Mouse (Mus musculus): ENCODE results near the gene Syt3. TPM values are rescaled to one million over a fixed set of nuclear protein-coding genes. Genes with fewer than 3 reads are reported as not detected.

The Syt3 gene
- total RNA-seq, 2 experiments from 2014 or later, result 85.4 to 87.4 TPM

DNA sequence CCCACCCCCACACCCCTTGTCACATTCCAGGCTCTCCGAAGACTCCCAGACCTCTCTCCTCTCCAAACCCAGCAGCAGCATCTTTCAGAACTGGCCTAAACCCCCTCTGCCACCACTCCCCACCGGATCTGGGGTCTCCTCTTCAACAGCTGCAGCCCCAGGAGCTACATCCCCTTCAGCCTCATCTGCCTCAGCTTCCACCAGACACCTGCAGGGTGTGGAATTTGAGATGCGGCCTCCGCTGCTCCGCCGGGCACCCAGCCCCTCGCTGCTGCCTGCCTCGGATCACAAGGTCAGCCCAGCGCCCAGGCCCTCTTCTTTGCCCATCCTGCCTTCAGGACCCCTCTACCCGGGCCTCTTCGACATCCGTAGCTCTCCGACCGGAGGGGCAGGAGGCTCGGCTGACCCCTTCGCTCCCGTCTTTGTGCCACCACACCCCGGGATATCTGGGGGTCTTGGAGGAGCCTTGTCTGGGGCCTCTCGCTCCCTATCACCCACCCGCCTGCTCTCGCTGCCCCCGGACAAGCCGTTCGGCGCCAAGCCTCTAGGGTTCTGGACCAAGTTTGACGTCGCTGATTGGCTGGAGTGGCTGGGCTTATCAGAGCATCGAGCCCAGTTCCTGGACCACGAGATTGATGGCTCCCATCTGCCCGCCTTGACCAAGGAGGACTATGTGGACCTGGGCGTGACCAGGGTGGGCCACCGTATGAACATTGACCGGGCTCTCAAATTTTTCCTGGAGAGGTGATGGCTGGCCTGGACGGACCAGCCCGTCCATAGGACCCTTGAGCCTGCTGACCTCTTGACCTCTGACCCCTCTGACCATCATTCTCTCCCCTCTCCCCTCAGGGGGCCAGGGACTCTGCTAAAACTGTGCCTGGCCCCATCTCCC is 27.1 kb upstream of the Syt3 start:
- no peak for DNase-seq (ENCODE audit: low spot score in 2 of 2)

DNA sequence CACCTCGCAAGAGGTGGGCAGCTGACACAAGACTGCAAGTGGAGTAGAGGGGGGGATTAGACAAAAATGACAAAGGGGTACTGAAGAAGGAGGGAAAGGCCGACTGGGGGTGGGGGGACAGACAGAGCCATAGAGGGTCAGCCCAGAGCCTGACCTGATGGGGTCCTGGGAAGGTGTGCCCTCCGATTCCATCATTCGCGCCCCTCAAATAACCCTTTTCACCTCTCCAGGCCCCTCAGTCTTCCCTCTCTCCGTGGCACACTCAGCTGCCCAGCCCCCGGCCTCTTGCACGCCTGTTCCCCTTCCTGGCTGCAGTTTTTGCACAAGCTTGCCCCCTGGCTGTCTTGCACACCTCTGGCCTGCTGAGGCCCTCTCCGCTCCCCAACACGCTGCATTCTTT is 26.4 kb upstream of the Syt3 start:
- DNase-seq (ENCODE audit: low spot score in 2 of 2), result no peak

DNA sequence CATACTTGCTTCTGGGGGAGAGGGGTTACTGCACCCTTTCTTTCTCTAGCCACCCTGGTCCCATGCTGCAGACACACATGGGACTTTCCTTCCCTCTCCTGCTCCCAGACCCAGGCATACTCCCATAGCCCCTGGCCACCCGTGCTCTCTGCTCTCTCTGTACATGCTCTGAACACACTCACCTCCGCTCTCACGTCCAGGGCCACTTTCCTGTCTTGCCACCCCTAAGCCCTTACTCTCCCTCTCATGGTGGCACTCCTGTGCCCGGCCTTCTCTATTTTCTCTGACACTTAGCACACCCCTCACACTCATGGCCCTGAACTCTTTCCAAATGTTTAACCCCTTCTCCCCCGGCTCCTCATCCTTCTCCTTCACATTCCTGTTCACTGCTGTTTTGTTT is 25.9 kb upstream of the Syt3 start:
- no peak for DNase-seq (ENCODE audit: low spot score in 2 of 2)

DNA sequence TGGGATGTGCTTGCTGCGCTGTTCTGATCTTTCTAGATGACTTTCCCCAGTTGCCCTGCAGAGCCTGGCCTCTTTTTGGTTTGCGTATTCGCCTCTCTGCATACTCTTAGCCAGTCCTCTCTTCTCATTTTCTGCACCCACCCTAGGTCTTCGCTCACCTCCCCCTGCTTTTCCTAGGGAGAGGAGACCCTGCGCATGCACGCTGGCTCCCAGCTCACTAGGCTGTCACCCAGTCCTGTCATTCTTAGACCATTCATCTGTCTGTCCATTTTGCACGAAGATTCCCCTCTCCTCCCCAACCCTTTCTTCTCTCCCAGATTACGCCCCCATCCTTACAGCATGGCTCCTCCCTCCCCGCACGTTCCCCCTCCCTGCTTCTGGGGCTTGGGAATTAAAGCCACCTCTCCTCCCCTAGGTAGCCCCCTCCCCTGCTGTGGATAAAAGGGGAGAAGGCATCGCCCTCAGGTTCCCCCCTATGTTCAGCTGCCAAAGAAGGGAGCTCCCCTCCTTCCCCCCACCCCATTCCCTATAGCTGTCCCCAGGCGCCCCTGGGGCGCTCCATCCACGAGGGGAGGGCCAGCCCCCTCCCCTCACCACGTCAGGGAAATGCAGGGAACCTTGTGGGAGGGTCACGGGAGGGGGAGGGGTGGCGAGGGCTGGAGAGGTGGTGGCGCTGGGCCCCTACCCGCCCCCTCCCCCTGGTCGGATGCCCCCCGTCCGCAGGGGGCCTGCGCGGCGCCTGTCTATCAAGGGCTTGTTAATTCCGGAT is 24.8 kb upstream of the Syt3 start:
- no peak for DNase-seq (ENCODE audit: low spot score in 2 of 2)

DNA sequence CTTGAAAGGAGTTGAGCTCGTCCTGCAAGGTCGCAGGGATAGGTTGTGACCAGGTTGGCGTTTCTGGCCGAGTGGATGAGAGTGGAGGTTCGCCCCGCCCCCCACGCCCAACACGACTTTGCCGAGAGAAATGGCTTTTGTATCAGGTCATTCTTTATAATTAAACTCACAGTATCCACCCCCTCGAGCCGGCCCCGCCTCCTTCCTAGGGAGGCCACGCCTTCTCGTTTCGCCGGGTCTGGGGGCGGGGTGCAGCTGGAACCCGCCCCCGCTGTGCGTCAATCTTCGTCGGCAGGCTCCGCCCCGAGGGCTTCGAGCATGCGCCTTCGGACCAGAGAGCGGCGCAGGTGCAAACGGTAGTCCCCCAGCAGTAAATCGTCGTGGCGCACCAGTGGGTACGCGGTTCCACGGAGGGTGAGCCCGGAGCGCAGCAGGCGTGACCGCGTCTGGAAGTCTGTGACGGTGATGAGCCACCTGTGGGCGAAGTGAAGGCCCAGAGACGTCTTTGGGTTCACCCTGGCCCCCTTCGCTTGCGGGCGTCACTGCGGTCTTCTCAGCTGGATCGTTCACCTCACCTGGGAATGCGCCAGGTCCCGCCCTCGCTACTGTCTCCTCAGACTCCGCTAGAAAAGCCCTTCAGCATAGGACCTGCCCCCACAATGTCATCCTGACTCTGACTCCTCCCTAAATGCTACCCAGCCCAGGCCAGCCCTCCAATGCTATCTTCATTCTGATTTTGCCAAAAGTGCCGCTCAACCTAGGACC is 23.8 kb upstream of the Syt3 start:
- DNase-seq (ENCODE audit: low spot score in 2 of 2), result peak; percentile 97

DNA sequence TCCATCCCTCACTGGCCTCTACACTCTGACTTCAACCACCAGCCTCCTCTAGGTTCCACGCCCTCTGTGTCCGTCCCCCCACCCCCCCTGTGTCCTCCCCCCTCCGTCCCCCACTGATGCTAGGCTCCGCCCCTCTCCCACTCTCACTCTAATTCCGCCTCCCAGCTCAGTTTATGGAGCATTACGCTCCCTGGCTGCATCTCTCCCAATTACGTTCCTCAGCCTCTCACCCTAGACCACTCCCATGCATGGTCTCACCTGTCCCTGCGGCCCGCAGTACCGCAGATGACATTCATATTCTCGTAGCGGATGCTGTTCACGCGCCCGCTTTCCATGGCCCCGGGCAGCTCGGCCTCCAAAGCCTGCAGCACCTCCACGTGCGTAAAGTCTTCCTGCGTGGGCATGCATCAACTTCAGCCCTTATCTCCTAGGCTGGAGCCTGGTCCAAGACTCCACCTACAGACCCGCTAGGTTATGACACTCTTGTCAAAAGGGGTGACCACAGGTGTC is 23.1 kb upstream of the Syt3 start:
- DNase-seq (ENCODE audit: low spot score in 2 of 2), result peak in 1 of 2 experiments; percentile 46

DNA sequence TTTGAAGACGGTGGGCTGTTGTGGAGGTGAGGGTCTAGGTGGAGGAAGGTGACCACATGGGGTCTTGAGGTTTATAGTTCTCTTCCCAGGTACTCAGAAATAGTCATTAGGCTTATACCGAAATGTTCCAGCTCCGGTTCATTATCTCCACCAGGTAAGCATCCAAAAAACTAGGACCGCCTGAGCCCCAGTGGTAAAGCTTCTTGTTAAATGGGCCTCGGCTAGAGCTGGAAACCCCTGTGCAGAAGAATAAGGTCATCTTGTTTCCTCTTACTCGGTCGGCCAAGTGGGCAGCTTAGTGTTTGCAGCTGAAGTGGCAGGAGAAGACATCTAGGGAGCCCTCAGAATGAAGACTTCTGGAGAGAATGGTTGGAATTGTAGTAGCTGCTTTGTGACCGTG is 11.2 kb upstream of the Syt3 start:
- DNase-seq (ENCODE audit: low spot score in 2 of 2), result no peak

DNA sequence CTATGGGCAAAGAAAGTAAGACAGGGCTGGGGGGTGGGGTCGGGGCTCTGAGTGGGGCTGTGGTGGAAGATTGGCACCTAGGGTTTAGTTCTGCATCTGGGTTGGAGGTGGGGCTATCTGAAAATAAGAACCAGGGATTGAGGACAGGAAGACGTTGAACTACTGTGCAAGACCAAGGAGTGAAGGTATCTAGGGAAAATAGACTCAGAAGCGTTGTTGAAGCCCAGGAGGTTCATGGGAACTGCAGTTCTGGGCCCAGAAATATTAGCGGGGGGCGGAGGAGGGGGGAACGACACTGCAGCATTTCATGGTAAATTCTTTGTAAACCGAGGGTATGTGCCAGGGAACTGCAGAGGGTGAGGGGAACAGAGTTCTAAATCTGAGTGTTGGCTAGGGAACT is 10.4 kb upstream of the Syt3 start:
- no peak for DNase-seq (ENCODE audit: low spot score in 2 of 2)

DNA sequence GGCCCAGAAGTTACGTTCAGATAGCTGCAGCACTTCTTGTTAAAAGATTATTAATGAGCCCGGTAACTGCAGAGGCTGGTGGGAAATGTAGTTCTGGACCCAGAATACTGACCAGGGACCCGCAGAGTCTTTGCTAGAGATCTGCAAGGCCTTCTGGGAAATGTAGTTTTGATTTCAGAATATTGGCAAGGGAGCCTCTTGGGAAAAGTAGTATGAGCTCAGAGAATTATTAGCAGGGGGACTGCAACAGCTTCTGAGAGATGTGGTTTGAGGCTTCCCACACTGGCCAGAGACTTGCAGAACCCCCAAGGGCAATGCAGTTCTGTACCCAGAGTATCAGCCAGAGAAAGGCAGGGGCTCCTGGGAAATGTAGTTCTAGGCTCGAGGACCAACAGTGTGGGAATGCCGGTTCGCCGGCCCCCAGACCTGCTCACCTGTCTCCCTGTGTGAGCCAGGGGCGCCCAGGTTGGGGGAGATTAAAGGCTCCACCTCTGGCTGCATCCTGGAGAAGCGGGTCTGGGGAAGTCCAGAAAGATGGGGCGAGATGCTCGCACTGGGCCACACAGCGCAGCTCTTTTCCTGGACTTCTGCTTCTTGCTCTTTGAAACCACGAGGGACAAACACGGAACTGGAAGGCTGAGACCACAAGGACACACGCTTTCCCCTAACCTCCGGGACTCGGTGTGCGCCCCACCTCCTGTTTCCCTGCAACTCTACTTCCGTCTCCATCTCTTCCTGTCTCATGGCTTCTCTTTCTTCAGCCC is 9.8 kb upstream of the Syt3 start:
- DNase-seq (ENCODE audit: low spot score in 2 of 2), result peak; percentile 92 to 97

DNA sequence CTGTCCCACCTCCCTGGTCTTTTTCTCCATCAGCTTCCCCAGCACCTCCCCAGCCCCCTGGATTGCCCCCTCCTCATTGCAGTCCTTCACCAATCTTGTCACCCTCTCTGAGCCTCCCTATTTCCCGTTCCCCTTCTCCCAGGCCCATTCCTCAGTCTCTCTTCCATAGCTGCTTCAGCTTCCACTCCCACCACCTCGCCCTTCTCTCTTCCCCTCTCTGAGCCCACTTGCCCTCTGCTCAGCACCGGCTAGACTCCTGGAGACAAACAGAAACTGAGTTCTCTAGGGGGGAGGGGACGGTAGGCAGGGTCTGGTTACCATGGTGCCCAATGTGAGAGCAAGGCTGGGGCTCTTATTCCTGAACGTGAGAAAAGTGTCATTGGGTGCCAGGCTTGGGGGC is 9.1 kb upstream of the Syt3 start:
- DNase-seq (ENCODE audit: low spot score in 2 of 2), result peak in 1 of 2 experiments; percentile 57

DNA sequence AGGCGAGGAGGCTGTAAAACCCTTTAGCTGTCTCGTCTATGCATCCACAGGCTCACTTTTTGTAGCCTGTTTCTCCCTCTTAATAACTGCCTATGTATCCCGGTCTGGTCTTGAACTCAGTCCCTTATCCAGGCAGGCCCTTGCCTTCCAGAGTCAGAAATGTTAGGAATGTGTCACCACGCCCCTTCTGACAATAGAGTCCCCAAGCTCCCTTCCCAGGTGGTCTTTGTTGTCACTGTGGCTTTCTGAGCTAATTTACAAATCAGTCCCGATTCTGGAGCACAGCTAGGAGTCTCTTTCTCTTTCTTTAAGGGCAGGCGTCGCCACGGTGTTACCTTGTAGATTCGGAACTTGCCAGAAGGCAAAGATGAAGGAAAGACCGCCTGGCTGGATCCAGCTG is 8.7 kb upstream of the Syt3 start:
- no peak for DNase-seq (ENCODE audit: low spot score in 2 of 2)

DNA sequence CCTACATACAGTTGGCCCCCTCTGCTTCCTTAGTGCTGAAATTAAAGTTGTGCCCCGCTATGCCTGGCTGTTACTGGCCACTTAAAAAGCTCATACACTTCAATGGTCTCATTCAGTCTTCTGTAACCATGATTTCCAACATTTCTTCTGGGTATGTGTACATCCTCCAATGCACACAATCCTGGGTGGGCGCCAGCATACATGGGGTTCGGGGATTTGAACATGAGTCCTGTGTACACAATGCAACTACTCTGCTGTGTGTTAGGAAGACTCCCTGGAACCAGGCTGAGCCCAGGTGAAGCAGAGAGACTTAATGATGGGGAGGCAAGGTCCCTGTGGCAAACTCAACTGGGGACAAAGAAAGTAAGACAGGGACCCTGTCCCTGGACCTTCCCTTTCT is 8.1 kb upstream of the Syt3 start:
- DNase-seq (ENCODE audit: low spot score in 2 of 2), result no peak

DNA sequence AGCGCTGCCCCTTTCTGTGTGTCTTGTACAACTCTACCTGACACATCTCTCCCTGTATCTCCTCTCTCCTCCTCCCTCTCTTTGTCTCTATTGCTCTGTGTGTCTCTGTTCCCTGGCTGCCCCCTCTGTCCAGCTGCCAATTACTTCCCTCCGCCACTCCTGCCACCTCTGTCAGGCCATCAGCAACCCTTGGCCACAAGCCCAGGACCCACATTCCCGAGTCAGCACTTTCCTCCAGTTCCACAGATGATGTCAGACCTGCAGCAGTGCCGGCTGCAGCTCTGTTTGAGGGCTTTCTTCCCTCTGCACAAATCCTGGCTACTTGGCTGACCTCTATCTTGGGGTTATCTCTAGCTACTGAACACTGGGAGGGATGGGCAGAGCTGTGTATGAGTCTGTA is 5.6 kb upstream of the Syt3 start:
- DNase-seq (ENCODE audit: low spot score in 2 of 2), result no peak

DNA sequence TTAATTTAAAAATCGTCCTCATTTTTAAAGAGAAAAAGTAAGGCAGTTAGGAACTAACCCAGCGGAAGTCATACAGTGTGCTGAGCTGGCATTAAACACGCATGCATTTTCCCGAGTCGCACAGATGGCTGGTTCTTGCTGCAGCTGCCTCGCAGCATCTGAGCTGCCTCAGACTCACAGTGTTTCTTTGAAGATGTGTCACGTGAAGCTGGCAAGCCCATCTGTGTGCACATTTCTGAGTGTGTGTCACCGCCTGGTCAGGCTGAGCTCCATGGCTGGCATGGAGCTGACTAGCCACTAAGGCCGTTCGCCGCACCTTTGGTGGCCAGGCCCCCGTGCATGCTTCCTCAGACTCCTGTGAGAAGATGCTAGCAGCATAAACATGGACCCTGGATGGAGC is 1.4 kb upstream of the Syt3 start:
- DNase-seq (ENCODE audit: low spot score in 2 of 2), result peak; percentile 84 to 94

DNA sequence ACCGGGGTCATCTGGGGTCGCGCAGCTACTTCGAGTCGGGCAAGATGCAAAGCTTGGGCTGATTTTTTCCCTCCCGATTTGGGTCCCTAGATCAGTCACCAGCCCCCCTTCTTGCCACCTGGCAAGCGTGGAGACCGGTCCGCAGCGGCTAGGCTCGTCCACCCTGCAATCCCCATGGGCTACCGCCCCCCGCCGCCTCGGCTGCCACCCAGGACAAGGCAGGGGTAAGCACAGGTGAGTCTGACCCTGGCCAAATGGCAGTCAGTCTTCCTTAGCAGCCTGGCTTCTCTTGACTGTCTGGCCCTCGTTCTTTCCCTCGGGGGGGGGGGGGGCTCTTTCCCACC is 786 bp downstream of the Syt3 start:
- DNase-seq (ENCODE audit: low spot score in 2 of 2), result no peak

DNA sequence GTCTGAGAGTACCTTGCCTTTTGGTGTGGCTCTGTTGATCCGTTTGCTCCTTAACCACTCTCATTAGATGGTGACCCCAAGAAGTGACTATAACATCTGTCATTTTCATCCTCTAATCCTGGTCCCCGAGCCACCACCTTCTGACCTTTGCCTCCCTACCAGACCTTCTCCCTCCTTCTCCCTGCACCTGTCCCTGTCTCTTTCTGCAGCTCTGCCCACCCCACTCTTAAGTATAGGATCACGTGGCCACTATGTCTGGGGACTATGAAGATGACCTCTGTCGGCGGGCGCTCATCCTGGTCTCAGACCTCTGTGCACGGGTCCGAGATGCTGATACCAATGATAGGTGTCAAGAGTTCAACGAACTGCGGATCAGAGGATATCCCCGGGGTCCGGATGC is 1.8 kb downstream of the Syt3 start, which contains the start of gene 1700008O03Rik:
TSS of gene 1700008O03Rik (minus strand) at position 101 of the 400 bp plus-strand sequence.
- DNase-seq (ENCODE audit: low spot score in 2 of 2), result no peak

DNA sequence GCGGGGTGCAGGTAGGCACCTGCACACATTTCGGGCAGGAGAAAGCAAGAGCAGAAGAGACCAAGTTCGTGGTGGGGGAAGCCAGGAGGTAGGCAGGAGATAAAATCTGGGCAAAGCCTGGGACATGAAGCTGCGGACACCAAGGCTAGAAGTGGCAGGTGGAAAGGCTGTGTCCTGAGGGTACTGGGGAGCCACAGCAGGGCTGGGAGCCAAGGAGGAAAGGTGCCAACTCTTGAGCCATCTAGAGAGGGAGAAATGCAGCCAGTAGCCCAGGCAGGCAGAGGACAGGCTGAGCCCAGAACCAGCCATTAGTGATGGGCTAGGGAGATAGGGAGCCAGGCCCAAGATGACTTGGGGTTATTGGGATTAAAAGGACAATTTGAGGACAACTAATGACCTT is 7.9 kb downstream of the Syt3 start:
- no peak for DNase-seq (ENCODE audit: low spot score in 2 of 2)

DNA sequence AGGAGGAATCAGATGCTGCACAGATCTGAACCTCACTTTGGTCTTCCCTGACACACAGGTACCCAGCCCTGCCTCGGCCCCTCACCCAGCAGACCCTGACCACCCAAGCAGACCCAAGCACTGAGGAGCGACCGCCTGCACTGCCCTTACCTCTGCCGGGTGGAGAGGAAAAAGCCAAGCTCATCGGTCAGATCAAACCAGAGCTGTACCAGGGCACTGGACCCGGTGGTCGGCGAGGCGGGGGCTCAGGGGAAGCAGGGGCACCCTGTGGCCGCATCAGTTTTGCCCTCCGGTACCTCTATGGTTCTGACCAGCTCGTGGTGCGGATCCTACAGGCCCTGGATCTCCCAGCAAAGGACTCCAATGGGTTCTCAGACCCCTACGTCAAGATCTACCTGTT is 8.4 kb downstream of the Syt3 start:
- DNase-seq (ENCODE audit: low spot score in 2 of 2), result no peak

DNA sequence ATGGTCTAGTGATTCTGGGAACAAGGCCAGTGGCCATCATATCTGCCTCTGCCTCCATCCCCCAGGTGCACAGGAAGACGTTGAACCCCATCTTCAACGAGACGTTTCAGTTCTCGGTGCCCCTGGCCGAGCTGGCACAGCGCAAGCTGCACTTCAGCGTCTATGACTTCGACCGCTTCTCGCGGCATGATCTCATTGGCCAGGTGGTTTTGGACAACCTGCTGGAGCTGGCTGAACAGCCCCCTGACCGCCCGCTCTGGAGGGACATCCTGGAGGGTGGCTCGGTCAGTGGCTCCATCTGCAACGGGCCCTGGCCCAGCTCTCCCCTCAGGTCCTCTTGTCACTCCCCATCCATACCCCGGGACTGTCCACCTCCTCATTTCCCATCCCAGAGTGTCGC is 9.4 kb downstream of the Syt3 start:
- no peak for DNase-seq (ENCODE audit: low spot score in 2 of 2)

DNA sequence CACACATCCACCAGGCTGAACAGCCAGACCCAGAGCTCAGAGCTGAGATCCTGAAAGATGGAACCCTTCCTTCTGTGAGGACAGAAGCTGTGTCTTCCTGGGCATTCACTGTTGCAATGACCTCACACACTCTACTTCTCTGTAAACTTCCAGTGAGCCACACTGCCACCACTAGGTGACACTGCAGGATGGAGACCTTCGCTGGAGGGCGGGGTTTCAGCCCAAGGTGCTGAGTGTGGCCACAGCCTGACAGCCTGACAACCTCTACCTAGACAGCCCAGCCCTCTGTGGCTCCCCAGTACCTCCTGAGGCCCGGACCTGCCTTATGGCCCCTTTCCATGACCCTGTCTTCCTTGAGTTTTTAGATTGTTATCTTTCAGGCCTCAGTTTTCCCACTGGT is 14.7 kb downstream of the Syt3 start:
- peak in 1 of 2 experiments; percentile 65 for DNase-seq (ENCODE audit: low spot score in 2 of 2)

DNA sequence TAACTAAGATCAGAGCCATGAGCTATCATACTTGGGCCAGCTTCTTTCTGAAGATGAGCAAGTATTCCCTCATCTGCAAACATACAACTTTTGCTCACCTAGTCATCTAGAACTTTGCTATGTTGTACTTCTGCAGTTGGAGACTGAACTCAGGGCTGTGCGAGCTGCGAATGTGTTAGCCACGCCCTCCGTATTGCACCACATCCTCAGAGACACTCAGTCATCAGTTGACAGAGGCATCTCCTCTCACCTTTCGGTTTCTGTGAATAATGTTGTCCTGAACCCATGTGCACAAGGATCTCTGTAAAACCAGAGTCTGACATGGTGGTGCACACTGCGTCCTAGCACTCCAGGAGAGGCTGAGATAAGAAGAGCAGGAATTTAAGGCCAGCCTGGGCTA is 17.8 kb downstream of the Syt3 start:
- no peak for DNase-seq (ENCODE audit: low spot score in 2 of 2)
